Mouse (Mus musculus) embryonic facial prominence, embryonic 13.5 days (tissue): ENCODE results near the gene Ccdc162. TPM values are rescaled to one million over a fixed set of nuclear protein-coding genes. Genes with fewer than 3 reads are reported as not detected.

Experiments used
- ATAC-seq: fragments of 200-750 bp; cut with Nextera tagmentation; 2 replicates; pipeline ENCODE4 v1.8.0; 2017; ENCODE audit warnings: low read depth; ENCODE audit not compliant: insufficient number of reproducible peaks, insufficient read depth, low FRiP score, low TSS enrichment
- H3K27ac ChIP-seq: fragments of 300-500 bp; sonication (generic); 2 replicates; pipeline ENCODE4 v1.5.1; 2015; ENCODE audit warnings: moderate library complexity, mild to moderate bottlenecking, inconsistent platforms
- H3K27me3 ChIP-seq: fragments of 300-500 bp; sonication (generic); 2 replicates; pipeline ENCODE4 v1.6.1; 2015; ENCODE audit warnings: mild to moderate bottlenecking, inconsistent platforms
- H3K36me3 ChIP-seq: fragments of 300-500 bp; sonication (generic); 2 replicates; pipeline ENCODE4 v1.6.1; 2015; ENCODE audit warnings: mild to moderate bottlenecking, inconsistent platforms
- H3K4me1 ChIP-seq: fragments of 300-500 bp; sonication (generic); 2 replicates; pipeline ENCODE4 v1.6.1; 2015; ENCODE audit warnings: inconsistent platforms
- H3K4me2 ChIP-seq: fragments of 300-500 bp; sonication (generic); 2 replicates; pipeline ENCODE4 v1.6.1; 2015; ENCODE audit warnings: moderate library complexity, mild to moderate bottlenecking, inconsistent platforms
- H3K4me3 ChIP-seq: fragments of 300-500 bp; sonication (generic); 2 replicates; pipeline ENCODE4 v1.5.1; 2015; ENCODE audit warnings: mild to moderate bottlenecking, inconsistent platforms
- H3K9ac ChIP-seq: fragments of 300-500 bp; sonication (generic); 2 replicates; pipeline ENCODE4 v1.6.1; 2015; ENCODE audit warnings: mild to moderate bottlenecking, inconsistent platforms
- H3K9me3 ChIP-seq: fragments of 300-500 bp; sonication (generic); 2 replicates; pipeline ENCODE4 v1.6.1; 2016; ENCODE audit warnings: inconsistent platforms
- WGBS: fragments of 180-500 bp; shearing (Covaris S2); methylation state at CpG from one replicate; pipeline ENCODE4 v1.1.7; 2015; ENCODE audit warnings: mixed read lengths; 5-methylcytosine and 5-hydroxymethylcytosine counted together
- polyA plus RNA-seq: library from polyadenylated mRNA; unstranded; fragments of >200 nt; fragmentation: Nextera tagmentation; extraction: Ambion mirVana; gene quantifications from 2 replicates; pipeline ENCODE4 v1.2.1, GENCODE M21; 2015

Ccdc162 gene
- polyA plus RNA-seq, 1 experiment from 2014 or later: 1.5 TPM

- no peak for ATAC-seq
- H3K27ac ChIP-seq: no peak overlapping the region
- H3K36me3 ChIP-seq: peaks cover 16% of the 10 kb centered on the region
- H3K27me3 ChIP-seq: no peaks in the 10 kb centered on the region
- no peak overlapping the region for H3K9ac ChIP-seq
- H3K9me3 ChIP-seq: no peaks in the 10 kb centered on the region
- no peak overlapping the region for H3K4me3 ChIP-seq
- no peak overlapping the region for H3K4me2 ChIP-seq
- 95% methylated on average over 16 of the region's 16 CpGs for WGBS
- no peaks in the 10 kb centered on the region for H3K4me1 ChIP-seq
Measured at GRCm38 (mm10) chr10:41737245-41737644, 20.8 kb upstream of the Ccdc162 start.

GRCm38 (mm10) chr10:41735398-41735797, 19.0 kb upstream of the Ccdc162 start:
- no peaks in the 10 kb centered on the region for H3K9me3 ChIP-seq
- peaks cover 19% of the 10 kb centered on the region for H3K36me3 ChIP-seq
- H3K27ac ChIP-seq: no peak overlapping the region
- no peaks in the 10 kb centered on the region for H3K4me1 ChIP-seq
- H3K4me2 ChIP-seq: no peak overlapping the region
- ATAC-seq: no peak
- 60% methylated on average over 6 of the region's 6 CpGs for WGBS
- no peak overlapping the region for H3K4me3 ChIP-seq
- no peak overlapping the region for H3K9ac ChIP-seq
- H3K27me3 ChIP-seq: no peaks in the 10 kb centered on the region

GRCm38 (mm10) chr10:41733214-41733613, 16.8 kb upstream of the Ccdc162 start:
- Histone ChIP-seq H3K36me3 (peaks cover 26% of the 10 kb centered on the region), H3K4me1 (no peaks in the 10 kb centered on the region), H3K27me3 (no peaks in the 10 kb centered on the region), H3K4me2 (no peak overlapping the region), H3K27ac (no peak overlapping the region), H3K9ac (no peak overlapping the region), H3K9me3 (no peaks in the 10 kb centered on the region), H3K4me3 (no peak overlapping the region)
- WGBS: 95% methylated on average over 3 of the region's 3 CpGs
- no peak for ATAC-seq

- Histone ChIP-seq H3K9ac (no peak overlapping the region), H3K36me3 (peaks cover 19% of the 10 kb centered on the region), H3K4me2 (no peak overlapping the region), H3K27me3 (no peaks in the 10 kb centered on the region), H3K9me3 (no peaks in the 10 kb centered on the region), H3K27ac (no peak overlapping the region), H3K4me1 (no peaks in the 10 kb centered on the region), H3K4me3 (no peak overlapping the region)
- 85% methylated on average over 4 of the region's 4 CpGs for WGBS
- ATAC-seq: no peak
Measured at GRCm38 (mm10) chr10:41731932-41732331, 15.5 kb upstream of the Ccdc162 start.

GRCm38 (mm10) chr10:41730746-41731145, 14.3 kb upstream of the Ccdc162 start:
- H3K4me2 ChIP-seq: no peak overlapping the region
- no peak overlapping the region for H3K27ac ChIP-seq
- no peaks in the 10 kb centered on the region for H3K4me1 ChIP-seq
- WGBS: 82% methylated on average over 10 of the region's 10 CpGs
- no peak for ATAC-seq
- no peaks in the 10 kb centered on the region for H3K27me3 ChIP-seq
- no peak overlapping the region for H3K4me3 ChIP-seq
- H3K36me3 ChIP-seq: peaks cover 18% of the 10 kb centered on the region
- H3K9me3 ChIP-seq: no peaks in the 10 kb centered on the region
- no peak overlapping the region for H3K9ac ChIP-seq

GRCm38 (mm10) chr10:41726215-41726614, 9.8 kb upstream of the Ccdc162 start:
- WGBS: 90% methylated on average over 9 of the region's 9 CpGs
- ATAC-seq: no peak

GRCm38 (mm10) chr10:41719587-41719986, 3.2 kb upstream of the Ccdc162 start:
- Histone ChIP-seq H3K4me3 (no peak overlapping the region), H3K9ac (no peak overlapping the region), H3K4me1 (peaks cover 9% of the 10 kb centered on the region; the same call in 1 of the 2 replicates), H3K36me3 (0 out of 2 replicates have a peak, but pooled peaks cover 4% of the 10 kb centered on the region), H3K27ac (no peak overlapping the region), H3K4me2 (no peak overlapping the region), H3K9me3 (no peaks in the 10 kb centered on the region), H3K27me3 (no peaks in the 10 kb centered on the region)
- 82% methylated on average over 9 of the region's 9 CpGs for WGBS
- ATAC-seq: no peak

More at GRCm38 (mm10) chr10:41726215-41726614, 9.8 kb upstream of the Ccdc162 start:
- no peak overlapping the region for H3K4me3 ChIP-seq
- no peaks in the 10 kb centered on the region for H3K4me1 ChIP-seq
- H3K9ac ChIP-seq: no peak overlapping the region
- peaks cover 21% of the 10 kb centered on the region for H3K36me3 ChIP-seq
- no peaks in the 10 kb centered on the region for H3K27me3 ChIP-seq
- no peak overlapping the region for H3K4me2 ChIP-seq
- H3K9me3 ChIP-seq: no peaks in the 10 kb centered on the region
- H3K27ac ChIP-seq: no peak overlapping the region

- peaks cover 18% of the 10 kb centered on the region for H3K4me1 ChIP-seq
- H3K9me3 ChIP-seq: no peaks in the 10 kb centered on the region
- no peaks in the 10 kb centered on the region for H3K36me3 ChIP-seq
- no peak overlapping the region for H3K9ac ChIP-seq
- no peak overlapping the region for H3K4me3 ChIP-seq
- ATAC-seq: no peak
- H3K27ac ChIP-seq: no peak overlapping the region
- H3K27me3 ChIP-seq: no peaks in the 10 kb centered on the region
- 79% methylated on average over 14 of the region's 14 CpGs for WGBS
- H3K4me2 ChIP-seq: no peak overlapping the region
Measured at GRCm38 (mm10) chr10:41715557-41715956, 877 bp downstream of the Ccdc162 start.

- Histone ChIP-seq H3K4me2 (no peak overlapping the region), H3K27me3 (no peaks in the 10 kb centered on the region), H3K4me3 (no peak overlapping the region), H3K9ac (no peak overlapping the region), H3K9me3 (no peaks in the 10 kb centered on the region), H3K27ac (no peak overlapping the region), H3K4me1 (peaks cover 18% of the 10 kb centered on the region), H3K36me3 (no peaks in the 10 kb centered on the region)
- ATAC-seq: no peak
- WGBS: 21% methylated on average over 7 of the region's 7 CpGs
Measured at GRCm38 (mm10) chr10:41711467-41711866, 5.0 kb downstream of the Ccdc162 start.

- Histone ChIP-seq H3K9me3 (no peaks in the 10 kb centered on the region), H3K36me3 (no peaks in the 10 kb centered on the region)
Measured at GRCm38 (mm10) chr10:41710773-41711172, 5.7 kb downstream of the Ccdc162 start.

GRCm38 (mm10) chr10:41709341-41709740, 7.1 kb downstream of the Ccdc162 start:
- H3K9me3 ChIP-seq: no peaks in the 10 kb centered on the region
- no peak overlapping the region for H3K9ac ChIP-seq
- H3K4me2 ChIP-seq: no peak overlapping the region
- no peaks in the 10 kb centered on the region for H3K27me3 ChIP-seq
- WGBS: 92% methylated on average over 8 of the region's 8 CpGs
- H3K4me1 ChIP-seq: peaks cover 9% of the 10 kb centered on the region
- H3K27ac ChIP-seq: no peak overlapping the region
- no peak overlapping the region for H3K4me3 ChIP-seq
- no peaks in the 10 kb centered on the region for H3K36me3 ChIP-seq
- ATAC-seq: no peak

More at GRCm38 (mm10) chr10:41710773-41711172, 5.7 kb downstream of the Ccdc162 start:
- Histone ChIP-seq H3K4me1 (peaks cover 12% of the 10 kb centered on the region), H3K4me2 (no peak overlapping the region), H3K27me3 (no peaks in the 10 kb centered on the region), H3K27ac (no peak overlapping the region), H3K9ac (no peak overlapping the region), H3K4me3 (no peak overlapping the region)
- no peak for ATAC-seq
- whole genome bisulfite sequencing: 75% methylated on average over 8 of the region's 8 CpGs

- no peak overlapping the region for H3K4me2 ChIP-seq
- H3K4me1 ChIP-seq: no peaks in the 10 kb centered on the region
- H3K9me3 ChIP-seq: no peaks in the 10 kb centered on the region
- H3K9ac ChIP-seq: no peak overlapping the region
- no peak for ATAC-seq
- H3K27ac ChIP-seq: no peak overlapping the region
- no peaks in the 10 kb centered on the region for H3K36me3 ChIP-seq
- WGBS: 83% methylated on average over 5 of the region's 5 CpGs
- no peaks in the 10 kb centered on the region for H3K27me3 ChIP-seq
- no peak overlapping the region for H3K4me3 ChIP-seq
Measured at GRCm38 (mm10) chr10:41699669-41700068, 16.8 kb downstream of the Ccdc162 start.

- Histone ChIP-seq H3K9ac (no peak overlapping the region), H3K36me3 (no peaks in the 10 kb centered on the region), H3K9me3 (no peaks in the 10 kb centered on the region), H3K27ac (no peak overlapping the region), H3K4me3 (no peak overlapping the region), H3K4me2 (no peak overlapping the region), H3K4me1 (peaks cover 1% of the 10 kb centered on the region), H3K27me3 (no peaks in the 10 kb centered on the region)
- WGBS: 75% methylated on average over 11 of the region's 11 CpGs
- no peak for ATAC-seq
Measured at GRCm38 (mm10) chr10:41697040-41697439, 19.4 kb downstream of the Ccdc162 start.
